Mouse (Mus musculus): Measurements from ENCODE around the gene Fryl.

Fryl gene

DNA sequence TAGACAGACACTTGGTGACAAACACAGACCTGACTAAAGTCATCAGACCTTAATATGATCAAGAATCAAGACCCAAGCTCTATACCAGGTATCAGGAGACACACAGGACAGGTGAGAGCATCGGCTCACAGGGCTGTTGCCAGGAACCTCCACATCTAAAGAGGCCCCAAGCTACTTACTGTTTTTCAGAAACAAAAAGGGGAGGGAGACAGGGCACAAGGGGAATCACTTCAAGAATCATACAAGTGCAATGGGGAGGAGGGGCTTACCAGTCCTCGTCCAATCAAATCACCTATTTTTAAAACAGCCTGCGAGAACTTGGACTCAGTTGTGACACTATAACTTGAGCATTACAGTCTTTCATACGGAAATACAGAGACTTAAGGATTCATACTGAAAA is 38.4 kb downstream of the Fryl start:
- DNase-seq, result no peak

DNA sequence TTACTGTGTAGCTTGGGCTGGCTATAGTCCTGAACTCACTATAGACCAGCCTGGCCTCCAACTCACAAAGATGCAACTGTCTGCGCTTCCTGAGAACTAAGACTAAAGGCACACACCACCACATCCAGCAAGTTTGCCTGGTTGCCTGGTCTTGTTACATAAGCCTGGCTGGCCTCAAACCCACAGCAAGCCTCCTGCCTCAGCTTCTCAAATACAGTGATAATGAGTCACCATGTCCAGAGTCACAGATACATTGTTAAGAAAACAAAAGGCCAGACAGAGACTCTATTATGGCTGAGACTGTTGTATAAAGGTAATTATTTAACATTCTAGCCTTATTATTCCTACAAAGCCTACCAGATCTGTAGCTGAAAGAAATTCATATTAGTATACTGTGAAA is 39.3 kb downstream of the Fryl start:
- no peak for DNase-seq

- DNase-seq, result no peak
These were observed 40.4 kb downstream of the Fryl start for GRCm38 (mm10) chr5:73216014-73216413.

DNA sequence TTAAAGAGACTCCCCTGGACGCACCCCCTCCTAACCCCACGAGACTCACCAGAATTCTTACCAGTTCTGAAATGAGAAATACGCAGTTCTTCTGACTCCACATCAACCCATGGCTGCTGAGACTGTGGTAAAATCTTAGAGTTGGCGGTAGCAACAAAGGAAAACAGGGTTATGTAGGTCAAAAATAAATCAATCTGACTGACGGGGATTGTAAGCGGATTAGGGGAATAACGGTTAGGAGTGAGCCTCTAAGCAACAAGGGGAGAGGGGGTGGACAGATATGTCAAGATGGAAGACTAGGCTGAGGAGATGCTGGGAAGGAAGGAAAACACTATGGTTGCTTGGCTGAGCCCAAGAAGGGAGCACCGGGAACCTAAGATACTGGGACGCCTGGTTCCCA is 44.0 kb downstream of the Fryl start:
- no peak for DNase-seq

DNA sequence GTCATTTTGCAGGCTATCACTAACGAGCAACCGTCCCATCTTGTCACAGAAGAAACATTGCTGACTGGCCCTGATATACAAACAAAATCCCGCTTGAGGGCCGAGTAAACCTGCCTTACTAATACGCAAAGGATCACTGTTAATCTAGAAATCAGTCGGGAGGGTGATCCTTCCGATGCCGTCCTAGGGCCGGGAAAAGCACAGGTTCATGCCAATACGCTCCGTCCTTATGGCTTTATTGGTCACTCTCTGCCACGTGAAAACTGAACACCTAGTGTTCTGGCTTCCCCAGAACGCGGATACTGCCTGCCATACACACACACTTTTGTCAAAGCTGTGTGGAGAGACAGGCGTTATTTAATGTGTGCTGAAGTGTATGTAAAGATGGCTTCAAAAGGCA is 44.5 kb downstream of the Fryl start:
- no peak for DNase-seq

DNA sequence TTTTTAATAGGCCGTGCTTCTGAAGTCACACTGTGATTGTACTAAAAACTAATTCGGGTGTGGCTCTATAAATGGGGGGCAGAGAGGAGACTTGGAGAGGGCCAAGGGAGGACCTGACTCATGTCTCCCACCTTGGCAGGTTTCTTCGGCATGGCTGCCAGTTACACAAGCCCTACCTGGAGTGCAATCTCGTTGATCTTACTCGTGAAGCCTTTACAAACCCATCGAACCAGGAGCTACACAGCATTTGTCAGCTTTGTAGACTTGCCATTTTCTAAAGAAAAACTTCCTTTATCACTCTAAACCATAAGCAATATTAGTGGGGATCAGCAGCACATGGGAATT is 45.5 kb downstream of the Fryl start:
- no peak for DNase-seq

GRCm38 (mm10) chr5:73210127-73210970 is 46.1 kb downstream of the Fryl start:
- DNase-seq, result no peak

- no peak for DNase-seq
These were observed 47.0 kb downstream of the Fryl start for GRCm38 (mm10) chr5:73209201-73210096.

DNA sequence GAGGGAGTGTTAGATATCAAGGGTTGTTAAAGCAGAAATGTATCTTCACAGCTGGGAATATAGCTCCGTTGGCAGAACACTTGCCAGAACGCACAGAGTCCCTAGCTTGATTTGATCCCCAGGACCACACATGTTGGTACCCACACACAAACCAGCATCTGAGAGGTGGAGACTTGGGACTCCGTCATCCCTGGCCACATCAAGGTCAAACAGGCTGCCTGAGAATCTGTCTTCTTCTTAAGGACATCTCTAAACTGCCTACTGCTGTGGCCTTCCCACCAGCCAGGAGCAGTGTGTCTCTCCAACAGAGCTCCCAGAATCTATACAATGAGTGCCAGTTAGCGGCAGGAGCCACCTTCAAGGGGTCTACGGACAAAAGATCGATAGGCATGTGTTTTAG is 47.8 kb downstream of the Fryl start:
- no peak for DNase-seq

- DNase-seq, result no peak
These were observed 49.7 kb downstream of the Fryl start for GRCm38 (mm10) chr5:73206722-73207121.

DNA sequence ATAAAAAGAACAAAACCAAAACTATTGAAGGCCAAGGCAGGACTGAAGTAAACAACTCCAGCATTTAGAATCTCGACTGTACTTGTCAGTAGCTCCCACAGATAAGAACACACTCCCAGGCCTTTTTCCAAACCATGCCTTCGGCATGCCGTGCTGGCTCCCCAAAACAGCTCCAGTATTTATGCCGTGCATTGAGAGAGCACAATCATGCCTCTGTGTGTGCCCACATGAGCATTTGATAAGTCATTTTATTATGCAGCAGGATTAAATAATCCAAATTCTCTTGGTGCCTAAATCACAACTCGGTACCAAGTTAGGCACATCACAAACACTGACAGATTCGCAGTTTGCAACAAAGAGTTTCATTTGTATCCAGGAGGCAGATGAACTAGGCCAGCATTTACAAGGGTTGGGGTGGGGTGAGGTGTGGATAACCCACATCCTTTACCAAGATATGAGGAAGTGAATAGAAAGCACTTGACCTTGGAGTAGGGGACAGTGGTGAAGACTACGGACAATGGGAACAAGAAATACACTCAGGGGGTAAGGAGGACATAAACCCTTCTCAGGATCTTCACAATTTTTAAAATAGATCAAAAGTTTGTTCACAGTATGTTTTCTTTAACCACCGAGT is 50.3 kb downstream of the Fryl start:
- DNase-seq, result no peak

GRCm38 (mm10) chr5:73205050-73205449 is 51.4 kb downstream of the Fryl start:
- DNase-seq, result no peak

DNA sequence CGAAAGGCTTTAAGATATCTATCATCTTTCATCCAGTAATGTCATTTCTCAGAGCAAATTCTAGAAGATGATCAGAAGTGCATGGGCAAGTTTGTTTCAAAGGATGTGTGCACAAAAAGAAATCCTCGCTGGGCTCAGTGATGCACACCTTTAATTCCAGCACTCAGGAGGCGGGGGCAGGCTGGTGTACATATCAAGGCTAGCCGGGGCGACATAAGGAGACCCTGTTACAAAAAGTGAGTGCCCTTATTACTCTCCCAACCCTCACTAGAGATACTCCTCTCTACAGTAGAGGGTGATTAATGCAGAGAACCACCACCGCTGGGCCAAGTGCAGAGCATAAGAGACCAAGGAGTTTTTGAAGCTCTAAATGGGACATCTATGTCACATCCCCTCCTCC is 53.9 kb downstream of the Fryl start:
- DNase-seq, result no peak

GRCm38 (mm10) chr5:73202077-73202476 is 54.3 kb downstream of the Fryl start:
- DNase-seq, result no peak

DNA sequence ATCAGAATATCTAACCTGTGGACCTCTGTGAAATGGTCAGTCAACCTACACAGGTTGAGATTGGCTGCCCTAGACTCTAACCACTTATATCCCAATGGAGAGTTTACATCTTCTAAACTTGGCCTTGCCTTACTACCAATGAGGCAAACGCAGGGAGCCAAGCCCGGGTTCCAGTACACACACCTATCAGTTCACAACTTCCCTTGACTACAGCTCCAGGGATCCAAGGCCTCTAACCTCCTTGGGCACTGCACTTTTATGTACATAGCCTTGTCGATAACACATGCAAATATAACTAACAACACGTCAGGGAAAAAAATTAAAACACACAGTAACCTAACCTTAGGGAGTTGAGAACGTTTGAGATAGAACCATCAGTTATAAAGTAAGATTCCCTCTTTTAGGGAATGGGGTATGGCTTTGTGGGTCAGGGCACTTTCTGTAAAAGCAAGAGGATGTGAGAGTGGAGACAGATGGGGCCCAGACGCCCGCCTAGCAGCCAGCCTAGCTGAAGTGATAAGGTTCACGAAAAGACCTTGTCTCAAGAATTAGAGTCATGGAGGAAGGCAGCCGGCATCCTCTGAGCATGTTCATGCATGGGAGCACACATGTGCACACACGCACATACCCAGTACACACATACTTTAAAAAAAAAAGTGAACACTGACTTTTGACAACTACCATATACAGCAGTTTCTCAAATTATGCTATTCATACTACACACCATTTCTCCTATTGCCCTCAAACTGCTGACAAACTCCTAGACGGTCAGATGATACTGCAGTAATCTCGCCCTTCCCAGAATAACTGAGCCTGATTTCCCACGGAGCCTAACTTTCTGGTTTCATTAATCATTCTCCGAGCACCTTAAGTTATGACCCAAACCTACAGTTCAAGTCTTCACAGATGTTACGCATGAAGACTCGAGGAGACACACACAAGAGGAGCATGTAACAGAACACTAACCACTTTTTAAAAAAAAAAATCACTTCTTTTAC is 55.7 kb downstream of the Fryl start:
- no peak for DNase-seq

- DNase-seq, result no peak
These were observed 56.8 kb downstream of the Fryl start for GRCm38 (mm10) chr5:73199586-73199985.

DNA sequence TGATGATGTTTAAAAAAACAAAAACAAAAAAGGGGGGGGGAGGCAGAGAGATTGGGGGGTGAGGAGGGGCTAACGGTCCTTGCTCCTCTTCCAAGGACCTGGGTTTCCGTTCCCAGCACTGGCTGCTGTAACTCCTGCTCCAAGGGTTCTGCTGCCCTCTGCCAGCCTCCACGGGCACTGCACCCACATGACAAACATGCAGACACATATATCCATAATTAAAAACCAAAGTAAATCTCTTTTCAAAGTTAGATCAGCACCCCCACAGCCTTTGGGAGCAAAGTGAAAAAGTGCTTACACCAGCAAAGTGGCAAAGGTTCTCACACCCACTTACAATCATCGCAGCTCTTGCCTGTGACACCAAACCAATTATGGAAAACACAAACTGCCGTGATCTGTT is 57.7 kb downstream of the Fryl start:
- DNase-seq, result no peak

GRCm38 (mm10) chr5:73197796-73198195 is 58.6 kb downstream of the Fryl start:
- no peak for DNase-seq

DNA sequence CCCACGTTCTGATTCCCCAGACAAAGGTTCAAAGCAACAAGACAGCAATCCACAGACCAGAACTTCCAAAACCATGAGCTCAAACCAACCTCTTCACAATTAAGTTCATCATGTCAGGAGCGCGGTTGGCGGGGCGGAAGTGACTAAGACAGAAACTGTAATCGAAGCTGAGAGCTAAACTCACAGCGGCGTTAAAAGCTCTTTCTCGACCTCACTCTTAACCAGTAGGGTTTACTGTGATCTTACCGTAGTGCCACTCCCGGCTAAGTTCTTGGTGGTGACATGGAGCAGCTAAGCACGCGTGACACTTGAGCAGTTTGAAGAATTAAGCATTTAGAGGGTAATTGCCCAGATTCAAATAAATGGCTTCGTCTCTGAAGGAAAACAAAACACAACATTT is 61.7 kb downstream of the Fryl start:
- no peak for DNase-seq

DNA sequence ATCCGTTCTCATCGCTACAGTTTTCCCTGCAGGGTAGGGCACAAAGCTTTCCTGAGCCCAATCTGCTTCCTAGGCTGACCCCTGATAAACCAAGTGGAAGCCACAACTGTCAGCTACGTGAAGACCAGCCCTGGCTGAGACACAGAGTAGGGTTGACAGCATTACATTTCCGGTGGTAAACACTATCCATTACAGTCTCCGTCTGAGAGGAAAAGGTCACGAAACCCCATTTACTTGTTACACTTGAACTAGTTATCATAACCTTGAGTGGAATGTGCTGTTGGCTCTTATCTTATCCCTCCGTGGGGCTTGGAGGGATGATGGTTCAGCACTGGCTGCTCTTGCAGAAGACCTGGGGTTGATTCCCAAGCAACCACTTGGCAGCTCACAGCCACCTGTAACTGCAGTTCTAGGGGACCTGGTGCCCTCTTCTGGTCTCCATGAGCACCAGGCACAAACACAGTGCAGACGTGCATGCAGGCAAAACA is 62.3 kb downstream of the Fryl start:
- DNase-seq, result no peak

DNA sequence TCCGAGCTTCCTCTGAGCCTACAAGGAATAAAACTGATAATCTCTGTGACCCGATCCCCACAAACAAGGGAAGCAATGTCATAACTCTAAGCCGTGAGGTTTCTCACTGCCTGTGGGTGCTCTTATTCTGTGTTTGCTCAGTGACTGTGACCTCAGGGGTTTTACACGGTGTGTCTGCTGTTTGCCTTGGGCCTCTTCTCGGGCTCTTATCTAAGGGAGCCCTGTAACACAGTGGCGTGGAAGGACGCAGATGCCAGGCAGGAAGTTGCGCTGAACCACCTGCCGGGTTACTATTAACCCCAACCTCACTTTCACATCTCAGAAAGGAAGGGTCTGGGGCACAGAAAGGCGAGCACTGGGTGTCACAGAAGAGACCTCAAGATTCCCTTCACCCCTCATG is 62.8 kb downstream of the Fryl start:
- DNase-seq, result no peak

GRCm38 (mm10) chr5:73192870-73193576 is 63.4 kb downstream of the Fryl start:
- DNase-seq, result no peak

All from right cerebral cortex, postnatal 25 days (tissue).